Mouse (Mus musculus): ENCODE results near the gene Hmgcs2.

GRCm38 (mm10) chr3:98260534-98260933, 19.7 kb upstream of the Hmgcs2 start:
- TF ChIP-seq CTCF (IDR thresholded peaks at IDR 0.05) (no peak), EP300 (IDR thresholded peaks at IDR 0.05; ENCODE audit: insufficient read depth, low read depth, low read length) (no peak), POLR2A (IDR thresholded peaks at IDR 0.05; ENCODE audit: insufficient read depth, low read depth, low read length) (no peak)
